Mouse (Mus musculus) brown adipose tissue, adult 24 weeks (tissue): ENCODE results near the gene A630001G21Rik. TPM values are rescaled to one million over a fixed set of nuclear protein-coding genes. Genes with fewer than 3 reads are reported as not detected.

ENCODE experiments used
- H3K27ac ChIP-seq: fragments of 200-500 bp; replicated peaks from 2 replicates; pipeline ENCODE4 v1.5.1; 2012; ENCODE audit warnings: low read depth, mild to moderate bottlenecking, low read length
- H3K4me1 ChIP-seq: fragments of 200-500 bp; 2 replicates; pipeline ENCODE4 v1.6.1; 2012; ENCODE audit warnings: low read length, mixed read lengths; ENCODE audit not compliant: control insufficient read depth, insufficient read depth, insufficient read length
- H3K4me3 ChIP-seq: fragments of 200-500 bp; 2 replicates; pipeline ENCODE4 v1.5.1; 2012; ENCODE audit warnings: low read depth, mild to moderate bottlenecking, low read length, moderate library complexity; ENCODE audit not compliant: insufficient read depth
- polyA plus RNA-seq: library from polyadenylated mRNA; stranded (reverse); fragments of >200 nt; gene quantifications from 2 replicates; pipeline ENCODE4 v1.2.4, GENCODE M21; 2012; ENCODE audit not compliant: missing spikeins, insufficient read depth, insufficient read length

A630001G21Rik gene
- polyA plus RNA-seq, 1 experiment, result not detected

DNA sequence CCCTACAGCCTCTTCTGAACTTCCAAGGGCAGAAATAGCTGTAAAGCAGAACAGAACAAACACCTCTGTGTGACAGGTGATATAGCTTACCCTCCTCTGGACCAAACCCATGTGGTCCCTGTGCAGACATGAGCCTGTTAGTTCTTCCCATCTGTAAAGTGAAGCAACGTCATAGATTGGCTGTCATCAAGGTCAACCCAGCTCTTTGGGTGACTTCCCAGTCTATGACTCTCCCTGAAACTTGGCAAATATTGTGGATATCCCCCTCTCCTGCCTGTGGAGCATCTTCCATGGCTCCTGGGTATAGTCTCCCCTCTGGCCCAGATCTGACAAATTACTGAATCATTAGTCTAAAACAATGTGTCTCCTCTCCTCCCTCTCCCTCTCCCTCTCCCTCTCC, 86.2 kb downstream of the A630001G21Rik start:
- no peak overlapping the region for H3K27ac ChIP-seq
- no peaks in the 10 kb centered on the region; the same call in 1 of the 2 replicates for H3K4me1 ChIP-seq
- no peak overlapping the region for H3K4me3 ChIP-seq

DNA sequence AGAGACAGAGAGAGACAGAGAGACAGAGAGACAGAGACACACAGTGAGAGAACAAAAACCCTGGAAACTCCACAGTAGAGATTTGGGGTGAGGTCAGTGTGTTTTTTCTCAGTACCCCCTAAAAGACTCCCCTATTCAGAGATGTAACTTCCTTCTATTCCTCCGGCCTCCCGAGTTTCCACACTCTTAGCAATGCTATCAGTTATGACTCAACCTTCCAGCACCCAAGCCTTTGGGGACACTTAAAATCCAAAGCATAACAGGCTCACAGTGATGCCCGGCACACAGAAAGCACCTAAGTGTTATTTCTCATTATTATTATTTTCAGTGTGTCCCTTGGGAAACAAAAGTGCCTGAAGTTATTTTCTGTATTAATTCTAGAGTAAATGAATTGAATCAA, 87.9 kb downstream of the A630001G21Rik start:
- Histone ChIP-seq H3K27ac (no peak overlapping the region), H3K4me1 (no peaks in the 10 kb centered on the region; the same call in 1 of the 2 replicates), H3K4me3 (no peak overlapping the region)

- H3K27ac ChIP-seq, result no peak overlapping the region
- no peaks in the 10 kb centered on the region; the same call in 1 of the 2 replicates for H3K4me1 ChIP-seq
- no peak overlapping the region for H3K4me3 ChIP-seq
These were observed 91.1 kb downstream of the A630001G21Rik start for GRCm38 (mm10) chr1:85687346-85687745.

GRCm38 (mm10) chr1:85686666-85687065, 91.8 kb downstream of the A630001G21Rik start:
- H3K27ac ChIP-seq, result no peak overlapping the region
- H3K4me3 ChIP-seq, result no peak overlapping the region
- no peaks in the 10 kb centered on the region for H3K4me1 ChIP-seq

DNA sequence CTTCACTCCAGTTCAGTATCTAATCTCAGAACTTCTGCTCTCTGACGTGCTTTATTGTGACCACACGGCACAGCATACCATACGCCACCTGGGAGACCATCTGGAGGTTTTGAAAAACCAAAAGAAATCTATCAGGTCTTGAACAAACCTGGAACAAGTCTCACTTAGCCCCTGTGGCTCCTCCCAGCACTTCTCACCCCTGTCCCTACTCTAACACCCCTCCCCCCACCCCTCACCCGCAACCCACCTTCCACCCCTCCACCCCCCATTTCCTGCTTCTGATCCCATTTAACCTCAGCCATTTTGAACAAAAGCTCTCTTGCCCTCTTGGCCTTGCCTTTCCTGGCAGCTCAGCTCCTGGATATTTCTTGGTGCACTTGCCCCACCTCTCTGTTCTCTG, 98.2 kb downstream of the A630001G21Rik start:
- Histone ChIP-seq H3K4me1 (no peaks in the 10 kb centered on the region), H3K4me3 (no peak overlapping the region), H3K27ac (no peak overlapping the region)

Other genes starting within 250 kb of the A630001G21Rik start
- gene G530012D18Rik, start 203.0 kb downstream of the A630001G21Rik start, polyA plus RNA-seq, result not detected in 2 replicates
- gene Sp110, start 179.8 kb downstream of the A630001G21Rik start, polyA plus RNA-seq, result 2.4 and 2.7 TPM in 2 replicates
- gene Sp140, start 178.3 kb downstream of the A630001G21Rik start, polyA plus RNA-seq, result 4.0 and 5.1 TPM in 2 replicates
- gene Sp100, start 128.7 kb downstream of the A630001G21Rik start, polyA plus RNA-seq, result 15.4 and 21.5 TPM in 2 replicates
- 68.7 and 78.3 TPM in 2 replicates for gene Cab39, start 14.8 kb upstream of the A630001G21Rik start, polyA plus RNA-seq
- gene Itm2c, start 115.6 kb upstream of the A630001G21Rik start, polyA plus RNA-seq, result 25.8 and 34.7 TPM in 2 replicates
- gene 4933407L21Rik, start 149.8 kb upstream of the A630001G21Rik start, polyA plus RNA-seq, result not detected in 2 replicates
- not detected in 2 replicates for gene Gpr55, start 182.4 kb upstream of the A630001G21Rik start, polyA plus RNA-seq
- gene Spata3, start 238.2 kb upstream of the A630001G21Rik start, polyA plus RNA-seq, result not detected in 2 replicates